Mouse (Mus musculus): ENCODE measurements around the gene Tcp11l1. TPM values are rescaled to one million over a fixed set of nuclear protein-coding genes. Genes with fewer than 3 reads are reported as not detected.

The Tcp11l1 gene
- polyA plus RNA-seq (2015; fragmentation: Nextera tagmentation; extraction: Ambion mirVana): 52.6 and 60.0 TPM in 2 replicates

DNA sequence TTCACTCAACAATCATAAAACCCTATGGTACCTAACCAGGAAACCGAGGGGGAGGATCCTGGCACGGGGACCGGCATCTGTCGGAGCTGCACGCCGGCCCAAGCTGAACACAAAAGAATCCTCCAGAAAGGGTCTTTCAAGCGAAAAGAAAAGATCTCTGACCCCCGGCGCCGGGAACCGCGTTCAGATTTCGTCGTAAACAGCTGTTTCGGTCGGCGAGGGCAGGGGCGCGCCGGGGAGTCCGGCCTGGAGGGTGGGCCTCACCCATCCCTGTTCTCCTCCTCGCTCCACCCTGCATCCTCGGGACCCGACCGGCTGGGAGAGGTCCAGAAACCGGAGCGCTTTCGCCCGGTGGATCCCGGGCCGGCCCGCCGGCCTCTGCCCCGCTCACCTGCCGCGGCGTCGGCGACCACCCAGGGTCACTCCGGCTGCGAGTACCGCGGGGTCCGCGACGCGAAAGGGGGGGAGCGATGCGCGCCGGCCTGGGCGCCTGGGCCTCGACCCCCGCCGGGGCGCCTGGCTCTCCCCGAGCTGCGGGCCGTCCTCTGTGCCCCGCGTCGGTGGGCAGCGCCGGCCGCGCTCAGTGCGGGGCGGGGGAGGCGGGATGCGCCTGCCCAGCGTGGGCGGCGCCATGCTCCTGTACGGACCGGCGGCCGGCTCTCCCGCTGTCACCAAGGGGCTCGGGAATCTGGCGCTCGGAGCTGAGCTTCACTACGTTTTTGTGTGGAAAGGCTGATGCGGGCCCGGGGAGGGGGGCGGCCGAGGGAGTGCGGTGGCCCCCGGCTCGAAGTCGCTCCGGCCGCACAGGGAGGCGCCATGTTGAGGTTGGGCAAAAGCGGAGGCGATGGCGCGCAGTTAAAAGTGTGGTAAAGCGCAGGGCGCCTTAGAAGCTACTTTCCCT is at the start of gene Tcp11l1:
Gene Tcp11l1, minus strand, starts transcription at position 585 of the 901 bp plus-strand sequence.
- Histone ChIP-seq H3K9ac (replicated peaks) (peak within 1 kb of the TSS; percentile 75), H3K4me2 (peak within 1 kb of the TSS; percentile 77), H3K9me3 (replicated peaks) (no peaks in the 10 kb centered on the region), H3K27me3 (replicated peaks) (0 out of 2 replicates have a peak, but pooled peaks cover 4% of the 10 kb centered on the region), H3K4me1 (peaks cover 25% of the 10 kb centered on the region), H3K36me3 (no peaks in the 10 kb centered on the region), H3K27ac (replicated peaks) (peak within 1 kb of the TSS; percentile 92), H3K4me3 (replicated peaks) (peak within 1 kb of the TSS; percentile 83)
- ATAC-seq (ENCODE audit: low FRiP score): peak; percentile 97
- WGBS: under 1% methylated on average over 77 of the region's 99 CpGs

DNA sequence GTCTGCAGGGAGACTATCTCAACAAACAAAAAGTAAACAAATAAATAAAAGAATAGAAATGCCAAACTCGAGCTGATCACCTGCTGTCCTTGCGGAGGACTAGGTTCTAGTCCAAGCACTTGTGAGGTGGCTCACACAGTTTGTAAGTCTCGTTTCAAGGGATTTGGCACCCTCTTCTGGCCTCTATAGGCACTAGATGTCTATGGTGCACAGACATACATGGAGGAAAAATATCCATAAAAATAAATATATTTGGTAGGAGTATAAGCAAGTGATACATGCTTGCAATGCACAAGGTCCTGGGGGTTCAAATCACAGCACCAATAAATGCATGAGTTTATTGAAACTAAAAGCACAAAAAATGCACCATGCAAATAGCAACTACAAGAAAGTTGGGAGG is 38.6 kb upstream of the Tcp11l1 start:
- H3K36me3 ChIP-seq: 0 out of 2 replicates have a peak, but pooled peaks cover 6% of the 10 kb centered on the region
- H3K9me3 ChIP-seq (replicated peaks): no peaks in the 10 kb centered on the region
- 60% methylated on average over 3 of the region's 3 CpGs for WGBS
- H3K4me3 ChIP-seq (replicated peaks): no peak overlapping the region
- H3K4me2 ChIP-seq: no peak overlapping the region
- H3K9ac ChIP-seq (replicated peaks): no peak overlapping the region
- H3K4me1 ChIP-seq: no peaks in the 10 kb centered on the region
- H3K27me3 ChIP-seq (replicated peaks): no peaks in the 10 kb centered on the region
- ATAC-seq (ENCODE audit: low FRiP score): no peak
- no peak overlapping the region for H3K27ac ChIP-seq (replicated peaks)

- no peak overlapping the region for H3K4me3 ChIP-seq (replicated peaks)
- no peak for ATAC-seq (ENCODE audit: low FRiP score)
- H3K27ac ChIP-seq (replicated peaks): no peak overlapping the region
- 80% methylated on average over 5 of the region's 5 CpGs for WGBS
- no peaks in the 10 kb centered on the region for H3K4me1 ChIP-seq
- 0 out of 2 replicates have a peak, but pooled peaks cover 2% of the 10 kb centered on the region for H3K36me3 ChIP-seq
- H3K27me3 ChIP-seq (replicated peaks): no peaks in the 10 kb centered on the region
- H3K4me2 ChIP-seq: no peak overlapping the region
- no peak overlapping the region for H3K9ac ChIP-seq (replicated peaks)
- H3K9me3 ChIP-seq (replicated peaks): no peaks in the 10 kb centered on the region
These were observed 36.7 kb upstream of the Tcp11l1 start for GRCm38 (mm10) chr2:104748652-104749183.

- peaks cover 7% of the 10 kb centered on the region for H3K27me3 ChIP-seq (replicated peaks)
These were observed 34.3 kb upstream of the Tcp11l1 start for GRCm38 (mm10) chr2:104746251-104746650.

DNA sequence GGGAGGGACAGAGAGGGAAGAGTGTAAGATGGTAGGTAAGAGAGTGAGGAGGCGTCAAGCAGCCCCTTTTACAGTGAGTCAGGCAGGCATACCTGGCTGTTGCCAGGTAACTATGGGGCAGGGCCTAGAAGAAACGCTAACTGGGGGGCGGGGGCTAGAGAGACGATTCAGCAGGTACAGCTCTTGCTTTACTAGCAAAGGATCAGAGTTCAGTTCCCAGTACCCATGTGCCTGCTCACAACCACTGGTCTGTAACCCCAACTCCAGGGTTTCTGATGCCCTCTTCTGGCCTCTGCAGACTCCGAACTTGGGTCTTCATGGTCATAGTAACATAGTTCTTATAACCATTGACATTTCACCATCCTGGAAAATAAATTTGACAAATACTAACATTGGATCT is 32.0 kb upstream of the Tcp11l1 start:
- no peak overlapping the region for H3K4me3 ChIP-seq (replicated peaks)
- H3K4me2 ChIP-seq: no peak overlapping the region
- no peak overlapping the region for H3K27ac ChIP-seq (replicated peaks)
- H3K27me3 ChIP-seq (replicated peaks): peaks cover 11% of the 10 kb centered on the region
- WGBS: 53% methylated on average over 5 of the region's 5 CpGs
- no peaks in the 10 kb centered on the region for H3K36me3 ChIP-seq
- H3K9ac ChIP-seq (replicated peaks): no peak overlapping the region
- no peaks in the 10 kb centered on the region for H3K9me3 ChIP-seq (replicated peaks)
- ATAC-seq (ENCODE audit: low FRiP score): no peak
- H3K4me1 ChIP-seq: peaks cover 23% of the 10 kb centered on the region

More at GRCm38 (mm10) chr2:104746251-104746650, 34.3 kb upstream of the Tcp11l1 start:
- Histone ChIP-seq H3K9ac (replicated peaks) (no peak overlapping the region), H3K36me3 (no peaks in the 10 kb centered on the region), H3K4me2 (no peak overlapping the region), H3K4me3 (replicated peaks) (no peak overlapping the region), H3K27ac (replicated peaks) (no peak overlapping the region), H3K9me3 (replicated peaks) (no peaks in the 10 kb centered on the region), H3K4me1 (peaks cover 18% of the 10 kb centered on the region)
- 65% methylated on average over 8 of the region's 8 CpGs for WGBS
- no peak for ATAC-seq (ENCODE audit: low FRiP score)

DNA sequence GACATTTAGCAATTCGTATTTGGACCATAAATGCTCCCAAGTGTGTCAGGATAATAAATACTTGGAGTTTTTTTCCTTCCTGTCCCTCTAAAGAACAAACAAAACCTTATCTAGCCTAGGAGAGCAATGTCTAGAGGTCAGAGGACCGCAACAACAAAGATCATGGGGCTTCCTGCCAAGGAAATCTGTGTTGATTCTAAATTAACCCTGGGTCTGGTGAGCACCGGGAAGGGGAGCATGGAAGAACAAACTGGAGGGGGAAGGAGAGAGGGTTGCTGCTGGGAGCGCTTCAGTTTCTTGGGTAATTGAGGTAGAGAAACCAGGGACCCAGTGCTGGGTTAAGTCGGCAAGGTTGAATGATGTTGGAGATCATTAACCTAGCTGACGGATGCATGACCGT is 31.2 kb upstream of the Tcp11l1 start:
- 11% methylated on average over 7 of the region's 7 CpGs for WGBS
- H3K27ac ChIP-seq (replicated peaks): no peak overlapping the region
- H3K9ac ChIP-seq (replicated peaks): no peak overlapping the region
- H3K4me1 ChIP-seq: peaks cover 23% of the 10 kb centered on the region
- H3K9me3 ChIP-seq (replicated peaks): no peaks in the 10 kb centered on the region
- peak overlapping the region; percentile 67 for H3K4me3 ChIP-seq (replicated peaks)
- ATAC-seq (ENCODE audit: low FRiP score): no peak
- H3K36me3 ChIP-seq: no peaks in the 10 kb centered on the region
- H3K27me3 ChIP-seq (replicated peaks): peaks cover 11% of the 10 kb centered on the region
- peak overlapping the region; percentile 98 for H3K4me2 ChIP-seq

- Histone ChIP-seq H3K27me3 (replicated peaks) (peaks cover 11% of the 10 kb centered on the region), H3K36me3 (no peaks in the 10 kb centered on the region), H3K27ac (replicated peaks) (no peak within 1 kb of the TSS), H3K4me1 (peaks cover 23% of the 10 kb centered on the region), H3K4me3 (replicated peaks) (peak within 1 kb of the TSS; percentile 67), H3K4me2 (peak within 1 kb of the TSS; percentile 98), H3K9ac (replicated peaks) (peak within 1 kb of the TSS; percentile 58), H3K9me3 (replicated peaks) (no peaks in the 10 kb centered on the region)
- 0% methylated on average over 31 of the region's 31 CpGs for WGBS
- ATAC-seq (ENCODE audit: low FRiP score): peak; percentile 88
These were observed 30.7 kb upstream of the Tcp11l1 start, which contains the start of gene Depdc7 for GRCm38 (mm10) chr2:104742741-104743064. Depdc7 (minus strand) TSS chr2:104742878.

GRCm38 (mm10) chr2:104741896-104742740 is 30.1 kb upstream of the Tcp11l1 start:
- peak overlapping the region; percentile 98 for H3K4me2 ChIP-seq
- ATAC-seq (ENCODE audit: low FRiP score): no peak
- no peak overlapping the region for H3K27ac ChIP-seq (replicated peaks)
- peaks cover 11% of the 10 kb centered on the region for H3K27me3 ChIP-seq (replicated peaks)
- H3K9ac ChIP-seq (replicated peaks): peak overlapping the region; percentile 58
- H3K4me3 ChIP-seq (replicated peaks): peak overlapping the region; percentile 67
- no peaks in the 10 kb centered on the region for H3K9me3 ChIP-seq (replicated peaks)
- peaks cover 23% of the 10 kb centered on the region for H3K4me1 ChIP-seq
- no peaks in the 10 kb centered on the region for H3K36me3 ChIP-seq
- WGBS: 6% methylated on average over 42 of the region's 46 CpGs

DNA sequence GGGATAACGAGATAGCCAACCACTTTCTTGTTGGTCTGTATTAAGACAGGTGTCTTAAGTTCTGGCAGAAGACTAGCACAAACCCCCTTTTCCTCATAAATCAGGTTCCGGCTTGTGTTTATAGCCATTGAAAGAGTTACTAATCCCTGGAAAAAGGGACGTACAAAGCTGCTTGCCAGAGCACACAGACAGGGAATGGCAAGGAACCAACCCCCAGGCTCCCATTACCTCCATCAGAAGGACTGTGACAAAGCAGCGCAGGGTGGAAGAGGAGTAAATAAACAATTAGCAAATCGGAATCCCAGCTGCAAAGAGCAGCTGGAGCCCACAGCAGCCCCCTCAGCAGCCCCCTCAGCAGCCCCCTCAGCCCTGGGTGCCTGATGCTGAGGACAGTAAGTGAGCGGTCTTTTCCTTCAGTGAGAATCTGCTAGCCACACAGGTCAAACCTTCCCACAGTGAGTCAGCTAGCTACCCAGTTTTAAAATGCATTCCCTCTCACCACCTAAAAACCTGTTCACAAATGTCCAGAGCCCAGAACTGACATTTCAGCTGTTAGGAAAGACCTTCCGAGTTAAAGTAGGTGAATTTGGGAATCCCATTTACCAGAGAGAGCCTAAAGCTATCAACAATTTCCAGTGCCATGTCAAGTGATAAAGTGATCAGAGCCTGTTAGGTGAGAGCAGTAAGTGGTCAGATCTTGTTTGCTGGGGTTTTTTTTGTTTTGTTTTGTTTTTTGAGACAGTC is 29.2 kb upstream of the Tcp11l1 start:
- Histone ChIP-seq H3K27me3 (replicated peaks) (peaks cover 11% of the 10 kb centered on the region), H3K27ac (replicated peaks) (no peak overlapping the region), H3K9ac (replicated peaks) (no peak overlapping the region), H3K4me2 (peak overlapping the region; percentile 98), H3K4me1 (peaks cover 23% of the 10 kb centered on the region), H3K4me3 (replicated peaks) (no peak overlapping the region), H3K9me3 (replicated peaks) (no peaks in the 10 kb centered on the region), H3K36me3 (no peaks in the 10 kb centered on the region)
- 32% methylated on average over 7 of the region's 7 CpGs for WGBS
- ATAC-seq (ENCODE audit: low FRiP score): no peak

DNA sequence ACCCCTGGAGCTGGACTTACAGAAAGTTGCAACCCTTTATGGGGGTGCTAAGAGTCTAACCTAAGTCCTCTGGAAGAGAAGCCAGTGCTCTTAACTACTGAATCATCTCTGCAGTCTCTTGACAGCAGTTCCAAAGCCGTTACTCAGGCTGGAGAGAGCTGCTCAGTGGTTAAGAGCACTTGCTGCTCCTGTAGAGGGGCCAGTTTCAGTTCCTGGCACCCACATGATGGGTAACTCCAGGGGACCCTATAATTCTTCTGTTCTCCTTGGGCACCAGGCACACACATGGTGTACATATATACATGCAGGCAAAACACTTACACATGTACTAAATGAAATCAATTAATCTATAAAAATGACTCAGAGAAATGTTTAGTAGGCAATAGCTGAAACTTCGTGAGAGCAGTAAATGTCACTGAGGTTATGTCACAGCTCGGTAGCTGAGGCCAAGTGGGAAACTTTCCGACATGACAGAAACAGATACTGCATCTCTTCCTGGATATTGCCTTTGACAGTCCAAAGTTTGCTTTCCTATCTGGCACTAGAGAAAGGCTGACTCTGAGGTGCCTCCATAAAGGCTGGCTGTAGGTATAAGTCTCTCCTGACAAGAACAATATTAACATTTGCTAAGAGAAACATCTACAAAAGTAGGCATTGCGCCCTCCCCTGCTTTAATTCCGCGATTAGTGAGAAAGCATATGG is 28.4 kb upstream of the Tcp11l1 start:
- Histone ChIP-seq H3K27me3 (replicated peaks) (peaks cover 11% of the 10 kb centered on the region), H3K4me1 (peaks cover 23% of the 10 kb centered on the region), H3K9me3 (replicated peaks) (no peaks in the 10 kb centered on the region), H3K36me3 (no peaks in the 10 kb centered on the region), H3K27ac (replicated peaks) (no peak overlapping the region), H3K4me2 (no peak overlapping the region), H3K4me3 (replicated peaks) (no peak overlapping the region), H3K9ac (replicated peaks) (no peak overlapping the region)
- ATAC-seq (ENCODE audit: low FRiP score): no peak
- WGBS: 65% methylated on average over 7 of the region's 7 CpGs
